13 mouse cellular contexts compared by ENCODE assay signal in genomic region chr3:110361900-110362299, GRCm38 (mm10).
A peak's percentile ranks its signal among the peaks of the same experiment; 100 is the strongest.
DNase-seq lines count a peak whose midpoint lies in the region; ATAC-seq and TF ChIP-seq lines count a peak whose summit lies in the region.
"Had no signal": no experiment of that assay in that cellular context is flagged by ENCODE, and none has a peak within 500 bp of the region (broad histone marks: within the 10 kb centered on the region; RNA-seq: fewer than 3 reads in every experiment).

No protein-coding gene starts in this region.

- no peaks in the 10 kb centered on the region for H3K9me3 ChIP-seq in hindbrain, postnatal 0 days (ENCODE audit: low read length)
- no peaks in the 10 kb centered on the region for H3K9me3 ChIP-seq in hindbrain, embryonic 14.5 days (ENCODE audit: control insufficient read depth, low read length)
- no peaks in the 10 kb centered on the region for H3K9me3 ChIP-seq in midbrain, embryonic 14.5 days (ENCODE audit: control insufficient read depth, low read length)
- no peaks in the 10 kb centered on the region for H3K9me3 ChIP-seq in midbrain, embryonic 15.5 days
- H3K9me3 ChIP-seq: forebrain, embryonic 15.5 days had no signal

- H3K36me3 ChIP-seq in hindbrain, postnatal 0 days (ENCODE audit: insufficient read depth, low read length): no peaks in the 10 kb centered on the region
- H3K36me3 ChIP-seq in hindbrain, embryonic 14.5 days (replicated peaks; ENCODE audit: control insufficient read depth, insufficient read depth): no peaks in the 10 kb centered on the region
- H3K36me3 ChIP-seq in midbrain, embryonic 14.5 days (ENCODE audit: control insufficient read depth, insufficient read depth, low read length): no peaks in the 10 kb centered on the region
- H3K36me3 ChIP-seq in midbrain, embryonic 15.5 days (replicated peaks): no peaks in the 10 kb centered on the region
- H3K36me3 ChIP-seq: forebrain, embryonic 15.5 days had no signal

- no peak for ATAC-seq in hindbrain, postnatal 0 days
- ATAC-seq in hindbrain, embryonic 14.5 days (ENCODE audit: low FRiP score): no peak
- ATAC-seq in midbrain, embryonic 14.5 days (ENCODE audit: low FRiP score, low TSS enrichment): no peak
- ATAC-seq in midbrain, embryonic 15.5 days (replicated peaks): no peak
- no peak for ATAC-seq in Patski
- ATAC-seq: forebrain, embryonic 15.5 days; hindbrain, embryonic 16.5 days had no signal

- in situ Hi-C loops in Patski (cut with MboI; ENCODE audit: low pct_unique_long_range_greater_than_20kb): no loop called here

- CTCF ChIA-PET in Patski (lab: Charles Lee): interaction anchor here (0.7 to 4.3 kb wide), 6 partner anchors 11 to 89 kb away, joined by 3 to 11 read pairs (median 4); no protein-coding TSS in a partner anchor

- WGBS in hindbrain, postnatal 0 days: 93% methylated on average over 2 of the region's 2 CpGs
- WGBS in hindbrain, embryonic 14.5 days: 97% methylated on average over 2 of the region's 2 CpGs
- 98% methylated on average over 2 of the region's 2 CpGs for WGBS in midbrain, embryonic 14.5 days
- 90% methylated on average over 2 of the region's 2 CpGs for WGBS in midbrain, embryonic 15.5 days

- TF ChIP-seq CTCF in hindbrain, postnatal 0 days (IDR thresholded peaks at IDR 0.05; ENCODE audit: low read depth): peak; percentile 45
- peak; percentile 59 for TF ChIP-seq CTCF in Patski (IDR thresholded peaks at IDR 0.05)

- no peak overlapping the region for H3K4me3 ChIP-seq in hindbrain, postnatal 0 days (ENCODE audit: low read length)
- H3K4me3 ChIP-seq in hindbrain, embryonic 14.5 days (replicated peaks; ENCODE audit: low read length): no peak overlapping the region
- H3K4me3 ChIP-seq in midbrain, embryonic 14.5 days (replicated peaks; ENCODE audit: low read depth, low read length): no peak overlapping the region
- no peak overlapping the region for H3K4me3 ChIP-seq in midbrain, embryonic 15.5 days
- H3K4me3 ChIP-seq: forebrain, embryonic 15.5 days had no signal

- DNase-seq in hindbrain, postnatal 0 days (ENCODE audit: low spot score): no peak
- no peak for DNase-seq in hindbrain, embryonic 14.5 days (ENCODE audit: low spot score)
- DNase-seq in midbrain, embryonic 14.5 days: peak; percentile 27
- DNase-seq in Patski (ENCODE audit: low read depth, low spot score): no peak
- peak; percentile 12 for DNase-seq in forelimb bud, embryonic 11.5 days (ENCODE audit: low read depth, low spot score)
- DNase-seq in gastrocnemius, adult 18-20 months (ENCODE audit: low spot score): no peak
- DNase-seq in thymus, postnatal 4 days: no peak
- DNase-seq: cerebellum, adult 8-10 months; liver had no signal

- H3K27me3 ChIP-seq in hindbrain, postnatal 0 days (ENCODE audit: insufficient read depth, low read length): no peaks in the 10 kb centered on the region
- H3K27me3 ChIP-seq in hindbrain, embryonic 14.5 days (ENCODE audit: control insufficient read depth, insufficient read depth, low read length): no peaks in the 10 kb centered on the region
- H3K27me3 ChIP-seq in midbrain, embryonic 14.5 days (ENCODE audit: control insufficient read depth, insufficient read depth, low read length): no peaks in the 10 kb centered on the region
- H3K27me3 ChIP-seq in midbrain, embryonic 15.5 days (replicated peaks): no peaks in the 10 kb centered on the region
- H3K27me3 ChIP-seq in Patski: peaks cover 6% of the 10 kb centered on the region
- H3K27me3 ChIP-seq: forebrain, embryonic 15.5 days had no signal

- H3K4me2 ChIP-seq in hindbrain, postnatal 0 days (ENCODE audit: low read depth, low read length): no peak overlapping the region
- no peak overlapping the region for H3K4me2 ChIP-seq in hindbrain, embryonic 14.5 days (replicated peaks)
- no peak overlapping the region for H3K4me2 ChIP-seq in midbrain, embryonic 14.5 days (ENCODE audit: low read length)
- no peak overlapping the region for H3K4me2 ChIP-seq in midbrain, embryonic 15.5 days
- H3K4me2 ChIP-seq: forebrain, embryonic 15.5 days had no signal

- POLR2A ChIA-PET in Patski (lab: Charles Lee): interaction anchor here (0.7 kb wide), 1 partner anchor 34 kb away, joined by 3 read pairs; no protein-coding TSS in a partner anchor

- no peak overlapping the region for H3K9ac ChIP-seq in hindbrain, postnatal 0 days (replicated peaks; ENCODE audit: low read length)
- H3K9ac ChIP-seq in hindbrain, embryonic 14.5 days: no peak overlapping the region
- H3K9ac ChIP-seq in midbrain, embryonic 14.5 days (replicated peaks; ENCODE audit: low read length): no peak overlapping the region
- H3K9ac ChIP-seq in midbrain, embryonic 15.5 days: no peak overlapping the region
- H3K9ac ChIP-seq: forebrain, embryonic 15.5 days had no signal

- no peak overlapping the region for H3K27ac ChIP-seq in hindbrain, postnatal 0 days
- H3K27ac ChIP-seq in hindbrain, embryonic 14.5 days: no peak overlapping the region
- no peak overlapping the region for H3K27ac ChIP-seq in midbrain, embryonic 14.5 days (replicated peaks; ENCODE audit: low read depth, low read length)
- H3K27ac ChIP-seq in midbrain, embryonic 15.5 days: no peak overlapping the region
- H3K27ac ChIP-seq: forebrain, embryonic 15.5 days; macrophage had no signal

- no peaks in the 10 kb centered on the region for H3K4me1 ChIP-seq in hindbrain, postnatal 0 days (ENCODE audit: insufficient read depth, low read length)
- no peaks in the 10 kb centered on the region for H3K4me1 ChIP-seq in hindbrain, embryonic 14.5 days (replicated peaks; ENCODE audit: control insufficient read depth, insufficient read depth, low read length)
- no peaks in the 10 kb centered on the region for H3K4me1 ChIP-seq in midbrain, embryonic 14.5 days (ENCODE audit: control insufficient read depth, insufficient read depth, low read length)
- no peaks in the 10 kb centered on the region; the same call in 1 of the 2 replicates for H3K4me1 ChIP-seq in midbrain, embryonic 15.5 days
- H3K4me1 ChIP-seq: forebrain, embryonic 15.5 days had no signal

Comparison
In these comparisons a context has a peak if more than half of its experiments do, and no peak if none do; other contexts are left out.
1. DNase-seq: peak in midbrain, embryonic 14.5 days (single experiment) and forelimb bud, embryonic 11.5 days (single experiment); none in hindbrain, postnatal 0 days (single experiment), hindbrain, embryonic 14.5 days (single experiment), Patski (single experiment), gastrocnemius, adult 18-20 months (single experiment) and thymus, postnatal 4 days (single experiment).